Mouse (Mus musculus) small intestine, adult 2 months (tissue): Measurements from ENCODE around the gene Gjc1. TPM values are rescaled to one million over a fixed set of nuclear protein-coding genes. Genes with fewer than 3 reads are reported as not detected.
A peak's percentile ranks its signal among the peaks of the same experiment; 100 is the strongest.

Source experiments
- H3K27ac ChIP-seq: fragments of 200-500 bp; 2 replicates; pipeline ENCODE4 v1.5.1; 2012; ENCODE audit warnings: low read depth, low read length, control low read depth, inconsistent platforms; ENCODE audit not compliant: insufficient read depth
- H3K27me3 ChIP-seq: fragments of 200-500 bp; 2 replicates; pipeline ENCODE4 v1.6.1; 2012; ENCODE audit warnings: mild to moderate bottlenecking, moderate library complexity, low read length, inconsistent platforms; ENCODE audit not compliant: control insufficient read depth, insufficient read depth
- H3K36me3 ChIP-seq: fragments of 200-500 bp; 2 replicates; pipeline ENCODE4 v1.6.1; 2012; ENCODE audit warnings: mild to moderate bottlenecking, low read length, control low read depth, inconsistent platforms; ENCODE audit not compliant: control insufficient read depth, insufficient read depth
- H3K4me1 ChIP-seq: fragments of 200-500 bp; 2 replicates; pipeline ENCODE4 v1.6.1; 2012; ENCODE audit warnings: low read length, inconsistent platforms, mixed read lengths; ENCODE audit not compliant: control insufficient read depth, insufficient read depth, insufficient read length
- H3K4me3 ChIP-seq: fragments of 200-500 bp; 2 replicates; pipeline ENCODE4 v1.5.1; 2012; ENCODE audit warnings: low read depth, mild to moderate bottlenecking, control low read depth, inconsistent platforms, low read length, moderate library complexity
- CTCF ChIP-seq: fragments of 200-500 bp; IDR thresholded peaks from 2 replicates; pipeline ENCODE4 v1.5.1; 2012; ENCODE audit warnings: low read depth, mild to moderate bottlenecking, control low read depth, inconsistent platforms, low read length, moderate library complexity, mixed read lengths; ENCODE audit not compliant: insufficient replicate concordance, insufficient read length; ENCODE audit errors: extremely low read depth
- POLR2A ChIP-seq: fragments of 200-500 bp; IDR thresholded peaks from 2 replicates; pipeline ENCODE4 v1.6.1; 2012; ENCODE audit warnings: low read depth, mild to moderate bottlenecking, control low read depth, inconsistent platforms, low read length, moderate library complexity
- WGBS: fragments of 180-500 bp; shearing (Covaris S2); methylation state at CpG from one replicate; pipeline ENCODE4 v1.1.7; 2018; 5-methylcytosine and 5-hydroxymethylcytosine counted together
- polyA plus RNA-seq: library from polyadenylated mRNA; depleted of rRNA; stranded (reverse); fragments of >200 nt; gene quantifications from 2 replicates; pipeline ENCODE4 v1.2.3, GENCODE M21; 2012

Gene Gjc1
- polyA plus RNA-seq, 1 experiment = 1.4 TPM

DNA sequence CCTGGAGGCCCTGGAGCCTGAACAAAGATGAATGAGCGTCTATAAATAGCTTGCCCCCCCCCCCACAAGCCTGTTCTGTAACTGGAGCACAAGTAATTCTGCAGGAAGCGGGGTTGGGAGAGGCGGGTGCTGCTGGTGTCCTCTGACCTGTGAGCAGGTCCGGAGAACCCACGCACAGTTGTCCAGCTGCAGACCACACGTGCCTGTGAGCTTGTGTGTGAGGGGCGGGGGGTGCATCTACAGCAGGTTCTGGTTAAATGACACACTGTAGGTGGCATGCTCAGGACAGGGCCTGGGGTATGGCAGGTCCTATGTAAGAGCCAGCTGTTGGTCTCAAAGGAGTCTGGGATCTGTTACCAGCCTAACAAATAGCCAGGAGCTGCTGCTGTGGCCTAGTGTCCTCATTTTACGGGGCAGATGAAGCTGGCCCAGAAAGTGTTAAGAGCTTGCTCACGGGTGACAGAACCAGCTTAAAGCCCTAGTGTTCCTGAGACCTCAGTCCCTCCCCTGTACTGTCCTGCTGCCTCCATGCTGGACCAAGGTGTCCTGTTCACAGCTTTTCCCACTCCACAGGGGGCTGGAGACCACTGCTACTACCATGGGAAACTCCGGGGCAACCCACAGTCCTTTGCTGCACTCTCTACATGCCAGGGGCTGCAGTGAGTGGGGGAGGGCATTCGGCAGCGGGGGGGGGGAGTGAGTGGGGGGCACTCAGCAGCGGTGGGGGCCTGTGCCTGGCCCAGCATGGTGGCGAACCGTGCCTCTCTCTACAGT lies 48.7 kb downstream of the Gjc1 start:
- Histone ChIP-seq H3K27ac (no peak overlapping the region), H3K4me3 (no peak overlapping the region)
- 63% methylated on average over 15 of the region's 15 CpGs for WGBS

GRCm38 (mm10) chr11:102769993-102770661 lies 49.4 kb downstream of the Gjc1 start:
- H3K36me3 ChIP-seq = no peaks in the 10 kb centered on the region
- WGBS = 78% methylated on average over 12 of the region's 12 CpGs
- no peak overlapping the region for H3K4me3 ChIP-seq
- peaks cover 7% of the 10 kb centered on the region for H3K4me1 ChIP-seq
- TF ChIP-seq POLR2A (no peak), CTCF (no peak)
- no peak overlapping the region for H3K27ac ChIP-seq
- no peaks in the 10 kb centered on the region for H3K27me3 ChIP-seq

More for the DNA sequence above, 48.7 kb downstream of the Gjc1 start:
- Histone ChIP-seq H3K27me3 (no peaks in the 10 kb centered on the region), H3K4me1 (peaks cover 7% of the 10 kb centered on the region), H3K36me3 (no peaks in the 10 kb centered on the region)
- TF ChIP-seq POLR2A (no peak), CTCF (no peak)

- Histone ChIP-seq H3K4me3 (no peak overlapping the region), H3K4me1 (peaks cover 3% of the 10 kb centered on the region), H3K36me3 (no peaks in the 10 kb centered on the region), H3K27me3 (no peaks in the 10 kb centered on the region), H3K27ac (no peak overlapping the region)
- no peak for TF ChIP-seq POLR2A
- TF ChIP-seq CTCF = no peak
- 71% methylated on average over 6 of the region's 6 CpGs for WGBS
These were observed 50.4 kb downstream of the Gjc1 start for GRCm38 (mm10) chr11:102769141-102769540.

DNA sequence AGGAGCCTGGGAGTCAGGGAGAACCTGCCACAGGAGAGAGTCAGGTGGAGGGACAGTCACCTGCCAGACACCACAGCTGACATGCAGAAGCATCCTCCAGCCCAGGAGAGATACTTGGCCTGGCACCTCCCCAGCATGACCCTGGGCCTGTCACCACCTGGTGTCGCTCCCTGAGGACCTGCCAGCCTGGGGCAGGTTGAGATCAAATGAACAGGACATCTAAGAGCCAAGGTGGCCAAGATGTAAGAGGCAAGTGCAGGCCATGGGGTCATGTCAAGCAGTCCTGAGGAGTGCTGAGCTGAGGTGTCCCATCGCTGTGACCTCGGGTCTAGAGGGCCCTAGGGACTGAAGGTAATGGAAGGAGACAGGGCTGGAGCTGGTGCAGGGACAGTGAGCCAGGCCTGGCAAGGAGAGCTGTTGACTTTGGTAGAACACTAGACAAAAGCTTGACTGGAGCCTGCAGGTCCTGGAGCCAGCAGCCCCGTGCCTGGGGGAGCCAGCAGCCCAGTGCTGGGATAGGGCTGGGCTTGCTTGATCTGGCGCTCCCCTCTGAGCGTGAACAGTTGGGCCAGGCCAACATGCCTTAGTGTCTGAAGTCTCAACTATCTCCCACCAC lies 52.3 kb downstream of the Gjc1 start:
- 79% methylated on average over 6 of the region's 6 CpGs for WGBS
- H3K4me3 ChIP-seq = no peak overlapping the region
- TF ChIP-seq CTCF (no peak), POLR2A (no peak)

DNA sequence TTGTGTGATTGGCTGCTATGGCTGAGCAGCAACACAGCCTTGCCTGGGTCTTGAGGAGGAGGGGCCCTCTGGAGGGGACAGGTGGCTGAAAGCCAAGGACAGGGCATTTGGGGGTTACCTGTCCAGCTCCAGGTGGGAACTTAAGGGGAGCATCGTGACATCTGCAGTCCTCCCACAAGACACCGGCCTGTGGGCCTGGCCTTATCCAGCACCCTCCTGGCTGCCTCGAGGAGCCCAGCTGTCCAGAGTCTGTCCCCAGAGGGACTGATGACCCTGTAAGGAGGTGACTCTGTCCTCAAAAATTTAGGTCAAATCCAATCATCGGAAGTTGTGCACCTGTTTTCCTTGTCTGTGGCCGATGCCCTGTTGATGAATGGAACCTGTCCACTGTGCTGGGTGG lies 54.1 kb downstream of the Gjc1 start:
- no peak overlapping the region for H3K4me3 ChIP-seq
- no peak overlapping the region for H3K27ac ChIP-seq
- H3K27me3 ChIP-seq = peaks cover 20% of the 10 kb centered on the region
- no peaks in the 10 kb centered on the region for H3K4me1 ChIP-seq
- H3K36me3 ChIP-seq = no peaks in the 10 kb centered on the region
- TF ChIP-seq CTCF (no peak), POLR2A (no peak)
- 77% methylated on average over 5 of the region's 5 CpGs for WGBS

More for the DNA sequence above, 52.3 kb downstream of the Gjc1 start:
- Histone ChIP-seq H3K27ac (no peak overlapping the region), H3K27me3 (peaks cover 3% of the 10 kb centered on the region), H3K36me3 (no peaks in the 10 kb centered on the region), H3K4me1 (no peaks in the 10 kb centered on the region)

GRCm38 (mm10) chr11:102763009-102763767 lies 56.3 kb downstream of the Gjc1 start:
- 72% methylated on average over 11 of the region's 11 CpGs for WGBS
- Histone ChIP-seq H3K36me3 (no peaks in the 10 kb centered on the region), H3K27ac (no peak overlapping the region), H3K4me1 (no peaks in the 10 kb centered on the region), H3K4me3 (no peak overlapping the region), H3K27me3 (peaks cover 22% of the 10 kb centered on the region)
- no peak for TF ChIP-seq CTCF
- TF ChIP-seq POLR2A = no peak

DNA sequence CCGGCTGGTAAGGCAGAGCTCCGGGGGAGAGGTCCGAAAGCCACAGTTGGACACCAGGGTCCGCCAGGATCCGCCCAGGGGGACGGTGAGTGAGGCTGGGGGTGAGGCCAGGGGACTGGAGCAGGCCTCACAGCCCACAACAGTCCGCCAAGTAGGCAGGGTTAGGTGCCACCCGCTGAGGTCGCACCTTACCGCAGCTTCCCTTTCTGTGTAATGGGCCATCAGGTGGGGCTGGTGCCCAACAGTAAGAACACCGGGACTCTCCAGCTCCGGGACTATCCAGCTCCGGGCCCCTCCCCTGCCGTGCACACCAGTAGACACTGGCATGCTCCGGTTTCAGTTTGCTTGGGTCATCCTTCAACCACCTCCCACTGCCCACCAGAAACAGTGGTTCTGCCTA lies 57.3 kb downstream of the Gjc1 start:
- Histone ChIP-seq H3K4me3 (peak overlapping the region; percentile 54; the same call in 1 of the 2 replicates), H3K27me3 (peaks cover 22% of the 10 kb centered on the region), H3K4me1 (no peaks in the 10 kb centered on the region), H3K36me3 (no peaks in the 10 kb centered on the region), H3K27ac (no peak overlapping the region)
- TF ChIP-seq POLR2A (no peak), CTCF (no peak)
- 19% methylated on average over 15 of the region's 15 CpGs for WGBS
